Mouse (Mus musculus): ENCODE results near the gene Efcab11. TPM values are rescaled to one million over a fixed set of nuclear protein-coding genes. Genes with fewer than 3 reads are reported as not detected.

Gene Efcab11
- polyA plus RNA-seq, 1 experiment from 2014 or later = 8.9 TPM

DNA sequence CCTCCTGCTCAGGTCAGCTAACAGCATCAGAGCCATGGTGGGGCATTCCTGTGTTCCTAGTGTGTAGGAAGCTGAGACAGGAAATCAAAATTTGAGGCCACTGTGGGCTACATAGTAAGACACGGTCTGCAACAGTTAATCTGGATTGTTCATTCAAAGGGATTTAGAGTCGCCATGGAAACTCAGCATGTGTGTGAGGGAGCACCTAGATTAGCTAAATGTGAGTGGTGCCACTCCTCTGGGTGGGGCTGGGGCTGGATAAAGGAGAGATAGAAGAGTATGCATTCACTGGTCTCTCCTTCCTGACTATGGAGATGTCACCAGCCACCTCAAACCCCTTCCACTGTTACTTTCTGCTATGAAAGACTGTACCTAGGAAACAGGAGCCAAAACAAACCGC is 10.8 kb downstream of the Efcab11 start:
- Histone ChIP-seq H3K9me3 (no peaks in the 10 kb centered on the region), H3K27me3 (replicated peaks) (no peaks in the 10 kb centered on the region), H3K4me1 (no peaks in the 10 kb centered on the region), H3K4me3 (no peak overlapping the region), H3K27ac (replicated peaks) (no peak overlapping the region), H3K4me2 (no peak overlapping the region), H3K36me3 (0 out of 2 replicates have a peak, but pooled peaks cover 3% of the 10 kb centered on the region), H3K9ac (no peak overlapping the region)
- ATAC-seq (ENCODE audit: extremely low read depth, insufficient number of reproducible peaks, low FRiP score, low TSS enrichment) = no peak
- WGBS = 41% methylated on average over 3 of the region's 3 CpGs

DNA sequence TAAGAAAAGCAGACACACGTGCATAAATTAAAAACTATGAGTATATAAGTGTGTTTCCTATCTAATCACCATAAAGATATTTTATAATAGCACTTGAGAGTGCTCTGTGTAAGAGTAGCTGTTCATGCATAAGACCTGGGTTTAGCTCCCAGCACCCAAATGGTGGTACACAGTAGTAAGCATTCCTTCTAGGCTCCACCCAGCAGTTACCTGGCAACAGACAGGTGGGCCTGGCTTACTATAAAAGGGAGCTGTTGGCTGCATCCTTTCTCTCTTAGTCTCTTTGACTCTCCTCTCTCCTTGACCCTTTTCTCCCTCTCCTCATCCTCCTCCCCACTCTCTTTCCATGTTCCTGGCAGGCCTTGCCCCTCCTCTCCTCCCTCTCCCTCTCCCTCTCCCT is 15.4 kb downstream of the Efcab11 start:
- Histone ChIP-seq H3K4me1 (peaks cover 7% of the 10 kb centered on the region; the same call in 1 of the 2 replicates), H3K9me3 (no peaks in the 10 kb centered on the region), H3K9ac (no peak overlapping the region), H3K27ac (replicated peaks) (no peak overlapping the region), H3K27me3 (replicated peaks) (no peaks in the 10 kb centered on the region), H3K4me3 (no peak overlapping the region), H3K4me2 (no peak overlapping the region), H3K36me3 (no peaks in the 10 kb centered on the region)
- whole genome bisulfite sequencing = 74% methylated on average over 1 of the region's 1 CpGs
- ATAC-seq (ENCODE audit: extremely low read depth, insufficient number of reproducible peaks, low FRiP score, low TSS enrichment) = no peak

DNA sequence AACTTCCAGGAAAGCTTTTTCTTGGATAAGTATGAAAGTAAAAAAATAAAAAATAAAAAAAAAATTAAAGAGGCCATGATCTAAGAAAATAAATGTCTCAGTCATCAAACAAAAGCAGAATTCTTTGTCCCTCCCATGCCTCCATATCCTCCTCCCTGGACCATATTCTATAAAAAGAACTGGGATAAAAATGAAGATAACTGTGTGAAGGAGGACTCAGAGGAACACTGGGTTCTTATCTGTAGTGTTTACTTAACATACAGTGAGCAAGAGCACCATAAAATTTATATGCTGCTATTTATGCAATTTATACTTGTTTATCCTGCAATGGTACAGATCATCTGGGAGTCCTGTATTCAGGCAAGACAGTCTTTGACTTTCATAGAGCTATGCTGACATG is 19.6 kb downstream of the Efcab11 start:
- Histone ChIP-seq H3K36me3 (no peaks in the 10 kb centered on the region), H3K4me1 (peaks cover 24% of the 10 kb centered on the region), H3K4me3 (no peak overlapping the region), H3K27me3 (replicated peaks) (no peaks in the 10 kb centered on the region), H3K9ac (no peak overlapping the region), H3K27ac (replicated peaks) (no peak overlapping the region), H3K9me3 (no peaks in the 10 kb centered on the region), H3K4me2 (no peak overlapping the region)
- no peak for ATAC-seq (ENCODE audit: extremely low read depth, insufficient number of reproducible peaks, low FRiP score, low TSS enrichment)

DNA sequence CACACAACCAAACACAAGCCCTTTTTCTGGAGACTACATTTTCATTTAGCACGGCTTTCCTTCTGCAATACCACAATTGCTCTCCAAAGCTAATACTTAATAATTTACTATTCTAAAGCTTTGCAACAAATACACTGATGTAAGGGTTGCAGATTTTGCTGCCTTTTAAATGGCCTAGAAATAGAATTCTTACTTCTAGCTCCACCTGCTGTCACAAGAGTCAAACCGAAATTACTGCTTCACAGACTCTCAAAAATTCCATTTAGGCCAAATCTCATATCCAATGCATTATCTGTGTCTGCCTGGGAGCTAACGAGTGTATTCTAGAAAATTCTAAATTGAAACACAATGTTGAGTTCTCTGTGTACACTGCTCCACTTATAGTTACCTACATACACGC is 23.3 kb downstream of the Efcab11 start:
- peaks cover 26% of the 10 kb centered on the region for H3K4me1 ChIP-seq
- no peak overlapping the region for H3K4me2 ChIP-seq
- no peak overlapping the region for H3K9ac ChIP-seq
- no peaks in the 10 kb centered on the region for H3K36me3 ChIP-seq
- 67% methylated on average over 4 of the region's 4 CpGs for WGBS
- no peaks in the 10 kb centered on the region for H3K27me3 ChIP-seq (replicated peaks)
- H3K9me3 ChIP-seq = no peaks in the 10 kb centered on the region
- no peak for ATAC-seq (ENCODE audit: extremely low read depth, insufficient number of reproducible peaks, low FRiP score, low TSS enrichment)
- H3K27ac ChIP-seq (replicated peaks) = peak overlapping the region; percentile 52
- no peak overlapping the region for H3K4me3 ChIP-seq

DNA sequence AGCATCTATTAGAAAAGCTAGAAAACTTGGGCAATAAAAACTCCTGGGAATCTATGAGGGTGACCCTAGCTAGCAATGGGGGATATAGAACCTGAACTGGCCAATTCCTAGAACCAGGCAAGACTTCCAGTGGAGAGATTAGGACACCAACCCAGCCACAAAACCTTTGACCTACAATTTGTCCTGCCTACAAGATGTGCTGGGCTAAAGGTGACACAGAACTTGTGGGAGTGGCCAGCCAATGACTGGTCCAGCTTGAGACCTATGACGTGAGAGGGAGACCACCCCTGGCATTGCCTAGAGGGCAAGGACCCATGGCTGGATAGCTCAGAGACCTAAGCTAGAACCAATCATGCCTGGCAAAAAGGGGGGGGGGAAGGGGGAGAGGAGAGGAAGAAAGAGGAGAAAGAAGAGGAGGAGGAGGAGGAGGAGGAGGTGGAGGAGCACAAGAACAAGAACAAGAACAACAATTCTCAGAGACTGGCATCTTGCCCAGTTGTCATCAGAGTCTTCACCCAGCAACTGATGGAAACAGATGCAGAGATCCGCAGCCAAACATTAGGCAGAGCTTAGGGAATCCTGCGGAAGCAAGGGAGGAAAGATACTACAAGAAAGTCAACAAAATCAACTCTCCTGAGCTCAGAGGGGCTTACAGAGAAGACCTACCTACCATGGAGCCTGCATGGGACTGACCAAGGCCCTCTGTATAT is 24.7 kb downstream of the Efcab11 start:
- Histone ChIP-seq H3K36me3 (no peaks in the 10 kb centered on the region), H3K27ac (replicated peaks) (no peak overlapping the region), H3K27me3 (replicated peaks) (no peaks in the 10 kb centered on the region), H3K4me3 (no peak overlapping the region), H3K4me2 (no peak overlapping the region), H3K9ac (no peak overlapping the region), H3K4me1 (peaks cover 19% of the 10 kb centered on the region), H3K9me3 (no peaks in the 10 kb centered on the region)
- no peak for ATAC-seq (ENCODE audit: extremely low read depth, insufficient number of reproducible peaks, low FRiP score, low TSS enrichment)
- WGBS = 57% methylated on average over 3 of the region's 3 CpGs

DNA sequence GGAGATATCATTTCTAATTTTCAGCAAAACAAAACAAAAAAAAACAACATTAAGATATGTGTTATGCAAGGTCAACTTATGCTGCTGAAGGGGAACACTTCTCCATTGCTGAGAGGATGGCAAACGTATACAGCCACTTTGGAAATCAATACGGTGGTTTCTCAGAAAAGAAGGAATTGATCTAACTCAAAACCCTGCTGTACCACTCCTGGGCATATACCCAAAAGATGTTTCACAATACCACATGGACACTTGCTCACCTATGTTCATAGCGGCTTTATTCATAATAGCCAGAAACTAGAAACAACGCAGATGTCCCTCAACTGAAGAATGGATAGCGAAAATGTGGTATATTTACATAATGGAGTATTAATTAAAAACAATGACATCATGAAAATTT is 25.6 kb downstream of the Efcab11 start:
- Histone ChIP-seq H3K4me2 (no peak overlapping the region), H3K4me1 (peaks cover 19% of the 10 kb centered on the region), H3K27me3 (replicated peaks) (no peaks in the 10 kb centered on the region), H3K36me3 (no peaks in the 10 kb centered on the region), H3K27ac (replicated peaks) (no peak overlapping the region), H3K9ac (no peak overlapping the region), H3K9me3 (no peaks in the 10 kb centered on the region), H3K4me3 (no peak overlapping the region)
- WGBS = 92% methylated on average over 5 of the region's 5 CpGs
- no peak for ATAC-seq (ENCODE audit: extremely low read depth, insufficient number of reproducible peaks, low FRiP score, low TSS enrichment)

DNA sequence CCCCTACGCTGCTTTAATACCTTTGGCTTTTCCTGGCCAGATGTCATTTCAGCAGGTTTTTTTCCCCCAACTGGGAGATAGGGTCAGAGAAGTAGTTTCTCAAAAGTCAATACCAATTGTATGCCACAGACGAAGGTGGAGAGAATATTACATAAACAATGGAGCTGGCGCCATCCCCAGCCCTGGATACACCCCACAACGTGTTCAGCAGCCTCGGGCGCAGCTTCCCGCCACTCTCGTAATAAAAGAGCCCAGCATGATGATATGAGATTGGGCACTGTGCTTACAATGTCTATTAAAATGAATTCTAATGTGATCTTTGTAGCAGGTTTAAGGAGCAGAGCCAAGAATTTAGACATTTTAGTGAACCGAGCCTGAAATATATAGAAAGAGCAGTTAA is 28.2 kb downstream of the Efcab11 start:
- Histone ChIP-seq H3K27me3 (replicated peaks) (no peaks in the 10 kb centered on the region), H3K9ac (no peak overlapping the region), H3K9me3 (no peaks in the 10 kb centered on the region), H3K4me1 (peaks cover 11% of the 10 kb centered on the region; the same call in 1 of the 2 replicates), H3K27ac (replicated peaks) (no peak overlapping the region), H3K36me3 (no peaks in the 10 kb centered on the region), H3K4me3 (no peak overlapping the region), H3K4me2 (no peak overlapping the region)
- ATAC-seq (ENCODE audit: extremely low read depth, insufficient number of reproducible peaks, low FRiP score, low TSS enrichment) = no peak
- WGBS = 76% methylated on average over 9 of the region's 9 CpGs

DNA sequence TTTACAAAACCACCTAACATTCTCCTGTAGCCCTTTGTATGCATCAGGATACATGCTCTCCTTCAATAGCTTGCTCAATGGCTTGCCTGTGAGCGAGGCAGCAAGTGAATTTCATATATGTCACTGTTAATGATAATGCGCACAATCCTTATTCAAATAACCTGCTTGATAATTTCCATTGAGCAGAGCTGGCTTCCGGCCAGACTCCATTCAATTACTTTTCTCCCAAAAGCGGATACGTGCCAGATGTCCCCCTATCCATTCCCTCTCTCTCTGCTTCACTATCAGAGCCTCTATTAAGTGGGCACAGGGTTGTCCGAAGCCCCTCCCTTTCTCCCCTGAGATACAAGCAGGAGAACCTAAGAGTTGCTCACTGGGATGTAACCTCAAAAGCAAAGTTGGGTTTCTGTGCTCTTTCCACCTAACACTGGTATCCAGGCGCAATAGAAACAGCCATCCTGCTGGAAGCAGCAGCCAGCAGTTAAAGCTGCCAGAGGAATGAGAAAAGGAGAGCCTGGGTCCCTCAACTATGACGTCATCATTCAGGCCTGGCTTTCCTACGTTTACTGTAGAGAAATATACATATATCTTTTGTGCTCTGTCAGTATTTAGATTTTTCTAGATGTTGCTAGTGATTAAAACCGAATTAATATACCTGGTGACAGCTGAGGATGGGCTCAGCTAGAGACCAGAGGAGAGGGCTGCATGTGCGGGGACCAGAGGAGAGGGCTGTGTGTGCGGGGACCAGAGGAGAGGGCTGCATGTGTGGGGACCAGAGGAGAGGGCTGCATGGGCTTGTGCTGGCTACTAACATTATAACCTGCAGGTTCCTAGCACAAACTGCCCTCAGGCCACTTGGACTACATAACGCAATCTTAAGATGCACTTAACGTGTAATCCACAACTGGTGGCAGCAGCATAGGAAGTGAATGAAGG is 30.6 kb downstream of the Efcab11 start:
- Histone ChIP-seq H3K4me2 (no peak overlapping the region), H3K27me3 (replicated peaks) (no peaks in the 10 kb centered on the region), H3K4me1 (peaks cover 6% of the 10 kb centered on the region; the same call in 1 of the 2 replicates), H3K9ac (no peak overlapping the region), H3K9me3 (no peaks in the 10 kb centered on the region), H3K4me3 (no peak overlapping the region), H3K36me3 (no peaks in the 10 kb centered on the region), H3K27ac (replicated peaks) (no peak overlapping the region)
- 73% methylated on average over 14 of the region's 14 CpGs for WGBS
- no peak for ATAC-seq (ENCODE audit: extremely low read depth, insufficient number of reproducible peaks, low FRiP score, low TSS enrichment)

DNA sequence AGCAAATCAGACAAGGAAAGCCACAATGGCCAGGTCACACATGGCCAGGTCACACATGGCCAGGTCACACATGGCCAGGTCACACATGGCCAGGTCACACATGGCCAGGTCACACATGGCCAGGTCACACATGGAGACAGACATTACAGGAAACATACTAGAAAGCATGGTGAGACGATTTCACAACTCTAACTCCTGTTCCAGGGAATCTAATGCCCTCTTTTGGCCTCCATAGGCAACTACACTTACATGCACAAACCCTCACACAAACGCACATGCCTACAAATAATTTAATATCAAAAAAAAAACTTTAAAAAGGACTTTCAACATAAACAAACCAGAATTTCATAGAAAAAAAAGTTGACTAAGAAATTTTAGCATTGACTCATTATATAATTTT is 34.2 kb downstream of the Efcab11 start:
- Histone ChIP-seq H3K9me3 (no peaks in the 10 kb centered on the region), H3K4me3 (no peak overlapping the region), H3K36me3 (no peaks in the 10 kb centered on the region), H3K4me1 (peaks cover 4% of the 10 kb centered on the region; the same call in 1 of the 2 replicates), H3K9ac (no peak overlapping the region), H3K27ac (replicated peaks) (no peak overlapping the region), H3K4me2 (no peak overlapping the region), H3K27me3 (replicated peaks) (no peaks in the 10 kb centered on the region)
- no peak for ATAC-seq (ENCODE audit: extremely low read depth, insufficient number of reproducible peaks, low FRiP score, low TSS enrichment)
- 71% methylated on average over 2 of the region's 2 CpGs for WGBS

DNA sequence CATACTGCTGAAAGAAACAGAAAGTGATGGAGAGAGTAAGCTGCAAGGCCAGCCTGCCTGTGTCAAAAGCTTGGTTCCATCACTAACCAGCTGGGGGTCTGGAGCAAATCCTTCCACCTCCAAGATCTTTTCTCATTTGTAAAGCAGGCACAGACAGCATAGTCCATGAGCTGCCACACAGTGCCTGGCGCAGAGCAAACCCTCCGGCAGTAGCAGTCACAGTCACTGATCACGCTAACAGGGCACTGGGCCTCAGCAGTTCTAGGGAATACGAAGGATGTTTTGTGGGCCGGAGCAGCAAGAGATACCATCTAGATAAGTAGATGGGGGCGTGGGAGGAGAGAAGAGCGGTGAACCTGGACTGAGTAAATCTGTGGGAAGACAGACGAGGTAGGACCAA is 39.3 kb downstream of the Efcab11 start:
- H3K4me3 ChIP-seq = no peak overlapping the region
- H3K9ac ChIP-seq = no peak overlapping the region
- no peak overlapping the region for H3K4me2 ChIP-seq
- no peak for ATAC-seq (ENCODE audit: extremely low read depth, insufficient number of reproducible peaks, low FRiP score, low TSS enrichment)
- H3K36me3 ChIP-seq = no peaks in the 10 kb centered on the region
- 74% methylated on average over 8 of the region's 8 CpGs for WGBS
- no peaks in the 10 kb centered on the region for H3K9me3 ChIP-seq
- no peaks in the 10 kb centered on the region for H3K4me1 ChIP-seq
- no peaks in the 10 kb centered on the region for H3K27me3 ChIP-seq (replicated peaks)
- no peak overlapping the region for H3K27ac ChIP-seq (replicated peaks)

DNA sequence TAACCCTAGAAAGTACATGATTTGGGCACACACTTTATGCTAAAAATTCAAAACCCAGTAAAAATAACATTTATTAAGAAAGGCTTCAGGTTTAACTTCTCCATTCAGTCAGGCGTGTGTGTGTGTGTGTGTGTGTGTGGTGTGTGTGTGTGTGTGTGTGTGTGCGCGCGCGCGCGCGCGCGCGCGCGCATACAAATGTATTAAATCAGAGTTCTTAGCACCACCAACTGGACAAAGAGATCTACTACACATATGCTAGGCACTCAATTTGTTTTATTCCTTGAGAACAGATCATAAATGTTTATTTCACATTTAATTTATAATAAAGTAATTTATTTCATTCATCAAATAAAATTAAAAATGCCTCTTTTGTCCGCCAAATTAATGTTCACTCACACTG is 45.5 kb downstream of the Efcab11 start:
- Histone ChIP-seq H3K36me3 (no peaks in the 10 kb centered on the region), H3K9ac (no peak overlapping the region), H3K27ac (replicated peaks) (no peak overlapping the region), H3K9me3 (no peaks in the 10 kb centered on the region), H3K4me1 (no peaks in the 10 kb centered on the region), H3K4me3 (no peak overlapping the region), H3K4me2 (no peak overlapping the region), H3K27me3 (replicated peaks) (no peaks in the 10 kb centered on the region)
- ATAC-seq (ENCODE audit: extremely low read depth, insufficient number of reproducible peaks, low FRiP score, low TSS enrichment) = no peak
- WGBS = 85% methylated on average over 14 of the region's 14 CpGs

All from heart, embryonic 13.5 days (tissue).